Mouse (Mus musculus) CH12.LX (cell line): ENCODE measurements around the gene Gm45753. TPM values are rescaled to one million over a fixed set of nuclear protein-coding genes. Genes with fewer than 3 reads are reported as not detected.

ENCODE experiments used
- DNase-seq: peaks from one replicate; pipeline ENCODE4 v3.0.0-alpha.2; 2013; ENCODE audit errors: extremely low read depth
- H3K27ac ChIP-seq: 2 replicates; pipeline ENCODE4 v1.5.1; 2012; ENCODE audit warnings: low read depth, mild to moderate bottlenecking, control low read depth, moderate library complexity; ENCODE audit not compliant: insufficient read depth
- H3K27me3 ChIP-seq: replicated peaks from 2 replicates; pipeline ENCODE3; 2012; ENCODE audit warnings: inconsistent platforms
- H3K36me3 ChIP-seq, 2 experiments: replicated peaks in 1 of 2; 2 replicates each; pipeline versions ENCODE3 to v1.6.1; 2012; ENCODE audit warnings: inconsistent platforms in 1 of 2, low read length in 1 of 2, mild to moderate bottlenecking in 1 of 2, mixed read lengths in 1 of 2, moderate library complexity in 1 of 2; ENCODE audit not compliant: control insufficient read depth in 1 of 2, insufficient read depth in 1 of 2
- H3K4me1 ChIP-seq, 2 experiments: 2 replicates each; pipeline ENCODE4 v1.6.1; 2012; ENCODE audit warnings: inconsistent platforms in 1 of 2, moderate library complexity in 1 of 2; ENCODE audit not compliant: insufficient read depth in 2 of 2, control insufficient read depth in 1 of 2
- H3K4me2 ChIP-seq: 2 replicates; pipeline ENCODE4 v1.6.1; 2012; ENCODE audit warnings: low read depth, mild to moderate bottlenecking, control low read depth; ENCODE audit not compliant: poor library complexity, insufficient read depth, severe bottlenecking
- H3K4me3 ChIP-seq, 3 experiments: fragments of 150-350 bp in 1 of 3; sonication (generic) in 1 of 3; replicated peaks in 1 of 3; 2 replicates each; pipeline versions ENCODE3 to v1.5.1; 2011 to 2012; ENCODE audit warnings: low read depth in 2 of 3, low read length in 2 of 3, mild to moderate bottlenecking in 2 of 3, moderate library complexity in 2 of 3, control low read depth in 1 of 3, improper control_type of control experiment in 1 of 3, inconsistent platforms in 1 of 3, mixed read lengths in 1 of 3; ENCODE audit not compliant: poor library complexity in 1 of 3
- H3K79me2 ChIP-seq: replicated peaks from 2 replicates; pipeline ENCODE4 v1.6.1; 2012; ENCODE audit warnings: mild to moderate bottlenecking, moderate library complexity; ENCODE audit not compliant: control insufficient read depth, poor library complexity, insufficient read depth, severe bottlenecking; ENCODE audit errors: extremely low read depth
- H3K9ac ChIP-seq: 2 replicates; pipeline ENCODE4 v1.6.1; 2012; ENCODE audit warnings: low read depth, mild to moderate bottlenecking, control low read depth, moderate library complexity; ENCODE audit not compliant: insufficient read depth
- H3K9me3 ChIP-seq: replicated peaks from 2 replicates; pipeline ENCODE3; 2012; ENCODE audit warnings: low read length, inconsistent platforms, mixed read lengths
- BHLHE40 ChIP-seq: IDR thresholded peaks from 2 replicates; pipeline ENCODE4 v1.6.1; 2011; ENCODE audit warnings: mild to moderate bottlenecking, low read depth, low read length, improper control_type of control experiment
- CHD2 ChIP-seq: IDR thresholded peaks from 2 replicates; pipeline ENCODE4 v1.6.1; 2011; ENCODE audit warnings: low read length, improper control_type of control experiment
- CTCF ChIP-seq, 2 experiments: IDR thresholded peaks in 1 of 2; conservative IDR thresholded peaks in 1 of 2; 2 replicates each; pipeline ENCODE4 v1.5.1; 2011 to 2012; ENCODE audit warnings: low read depth in 2 of 2, low read length in 2 of 2, improper control_type of control experiment in 1 of 2, inconsistent platforms in 1 of 2, mild to moderate bottlenecking in 1 of 2, moderate library complexity in 1 of 2
- E2F4 ChIP-seq: IDR thresholded peaks from 2 replicates; pipeline ENCODE4 v1.6.1; 2011; ENCODE audit warnings: low read depth, low read length, improper control_type of control experiment; ENCODE audit not compliant: insufficient replicate concordance
- ELF1 ChIP-seq: IDR thresholded peaks from 2 replicates; pipeline ENCODE4 v1.6.1; 2014; ENCODE audit warnings: low read depth, mild to moderate bottlenecking, inconsistent platforms, low read length, improper control_type of control experiment
- GABPA ChIP-seq: IDR thresholded peaks from 2 replicates; pipeline ENCODE4 v1.6.1; 2012; ENCODE audit warnings: low read depth, low read length, improper control_type of control experiment, inconsistent platforms; ENCODE audit not compliant: insufficient replicate concordance
- JUND ChIP-seq: conservative IDR thresholded peaks from 2 replicates; pipeline ENCODE4 v1.6.1; 2011; ENCODE audit warnings: low read depth, low read length, improper control_type of control experiment
- MAFK ChIP-seq: IDR thresholded peaks from 2 replicates; pipeline ENCODE4 v1.6.1; 2011; ENCODE audit warnings: low read length, improper control_type of control experiment; ENCODE audit not compliant: insufficient replicate concordance
- MAX ChIP-seq: IDR thresholded peaks from 2 replicates; pipeline ENCODE4 v1.6.1; 2011; ENCODE audit warnings: low read length, improper control_type of control experiment
- MAZ ChIP-seq: IDR thresholded peaks from 2 replicates; pipeline ENCODE4 v1.6.1; 2012; ENCODE audit warnings: low read depth, mild to moderate bottlenecking, inconsistent platforms, low read length, improper control_type of control experiment, moderate library complexity
- MEF2A ChIP-seq: IDR thresholded peaks from 2 replicates; pipeline ENCODE4 v1.6.1; 2014; ENCODE audit warnings: low read depth, mild to moderate bottlenecking, inconsistent platforms, low read length, improper control_type of control experiment, borderline replicate concordance
- NRF1 ChIP-seq: IDR thresholded peaks from 2 replicates; pipeline ENCODE4 v1.6.1; 2014; ENCODE audit warnings: low read depth, mild to moderate bottlenecking, inconsistent platforms, low read length, improper control_type of control experiment, moderate library complexity
- POLR2A ChIP-seq: IDR thresholded peaks from 2 replicates; pipeline ENCODE4 v1.6.1; 2011; ENCODE audit warnings: low read depth, mild to moderate bottlenecking, improper control_type of control experiment, low read length
- SIN3A ChIP-seq: IDR thresholded peaks from 2 replicates; pipeline ENCODE4 v1.6.1; 2012; ENCODE audit warnings: low read length, improper control_type of control experiment, inconsistent platforms
- SMC3 ChIP-seq: IDR thresholded peaks from 2 replicates; pipeline ENCODE4 v1.6.1; 2011; ENCODE audit warnings: low read depth, low read length, improper control_type of control experiment
- TBP ChIP-seq: conservative IDR thresholded peaks from 2 replicates; pipeline ENCODE4 v1.6.1; 2011; ENCODE audit warnings: low read depth, low read length, improper control_type of control experiment
- TCF12 ChIP-seq: IDR thresholded peaks from 2 replicates; pipeline ENCODE4 v1.6.1; 2014; ENCODE audit warnings: low read depth, mild to moderate bottlenecking, inconsistent platforms, low read length, improper control_type of control experiment
- UBTF ChIP-seq: IDR thresholded peaks from 2 replicates; pipeline ENCODE4 v1.6.1; 2012; ENCODE audit warnings: low read depth, mild to moderate bottlenecking, inconsistent platforms, low read length, improper control_type of control experiment, moderate library complexity
- USF1 ChIP-seq: IDR thresholded peaks from 2 replicates; pipeline ENCODE4 v1.6.1; 2014; ENCODE audit warnings: low read depth, mild to moderate bottlenecking, inconsistent platforms, low read length, improper control_type of control experiment
- ZC3H11A ChIP-seq: IDR thresholded peaks from 2 replicates; pipeline ENCODE4 v1.6.1; 2012; ENCODE audit warnings: low read depth, mild to moderate bottlenecking, inconsistent platforms, low read length, improper control_type of control experiment
- ZMIZ1 ChIP-seq: IDR thresholded peaks from 2 replicates; pipeline ENCODE4 v1.6.1; 2012; ENCODE audit warnings: low read depth, mild to moderate bottlenecking, inconsistent platforms, low read length, improper control_type of control experiment
- dilution Hi-C: fragments of 300-500 bp; cut with MboI; formaldehyde crosslinking; loops from 2 replicates; pipeline ENCODE4 v1.14.3; 2020; ENCODE audit warnings: low sequenced_read_pairs; ENCODE audit not compliant: extremely low pct_unique_long_range_greater_than_20kb, extremely low pct_ligation_motif_present
- in situ Hi-C: fragments of 300-500 bp; cut with MboI; formaldehyde crosslinking; loops from 3 replicates; pipeline ENCODE4 v1.14.3; 2019; ENCODE audit warnings: low sequenced_read_pairs, low pct_ligation_motif_present, low pct_unique_long_range_greater_than_20kb, mixed read lengths
- polyA plus RNA-seq: library from polyadenylated mRNA; unstranded; fragments of >175 nt; gene quantifications from 2 replicates; pipeline ENCODE4 v1.2.1, GENCODE M21; 2012; ENCODE audit warnings: low read depth; ENCODE audit not compliant: insufficient read length
- total RNA-seq, 2 experiments: library from RNA; depleted of rRNA; stranded (reverse); fragments of 300-350 nt in 1 of 2; fragments of >200 nt in 1 of 2; gene quantifications; 2 replicates each; pipeline ENCODE4 v1.2.3; 2012 to 2014

Gm45753 gene
- total and polyA plus RNA-seq, 3 experiments = not detected

GRCm38 (mm10) chr8:45255040-45255439, 53.2 kb downstream of the Gm45753 start:
- in situ Hi-C loops = no loop called here
- no peaks in the 10 kb centered on the region for H3K36me3 ChIP-seq
- dilution Hi-C loops = no loop called here
- no peaks in the 10 kb centered on the region for H3K27me3 ChIP-seq
- peaks cover 14% of the 10 kb centered on the region for H3K9me3 ChIP-seq
- TF ChIP-seq BHLHE40 = no peak
- TF ChIP-seq TBP = no peak
- TF ChIP-seq JUND = no peak
- no peak for TF ChIP-seq CHD2
- TF ChIP-seq UBTF = no peak
- no peak for TF ChIP-seq POLR2A
- no peak for TF ChIP-seq SMC3
- no peak for TF ChIP-seq MAFK
- TF ChIP-seq CTCF (conservative IDR thresholded peaks at IDR 0.05 in 1 of 2, IDR thresholded peaks at IDR 0.05 in 1 of 2; ENCODE audit: low read depth in 2 of 2, low read length in 2 of 2) = no peak
- TF ChIP-seq MEF2A = no peak
- TF ChIP-seq ZC3H11A = no peak
- no peak for TF ChIP-seq ELF1
- no peak for TF ChIP-seq MAZ
- TF ChIP-seq SIN3A = no peak
- TF ChIP-seq MAX = no peak
- TF ChIP-seq USF1 = no peak
- TF ChIP-seq NRF1 = no peak
- no peak for TF ChIP-seq TCF12
- TF ChIP-seq ZMIZ1 = no peak
- no peaks in the 10 kb centered on the region for H3K79me2 ChIP-seq
- no peak overlapping the region for H3K4me2 ChIP-seq
- H3K9ac ChIP-seq = no peak overlapping the region
- no peak for DNase-seq
- H3K27ac ChIP-seq = no peak overlapping the region
- no peak overlapping the region for H3K4me3 ChIP-seq
- H3K4me1 ChIP-seq = no peaks in the 10 kb centered on the region

GRCm38 (mm10) chr8:45254194-45254842, 53.9 kb downstream of the Gm45753 start:
- no peaks in the 10 kb centered on the region for H3K36me3 ChIP-seq
- in situ Hi-C loops (no loop called here), dilution Hi-C loops (no loop called here)
- H3K9ac ChIP-seq = no peak overlapping the region
- no peak for DNase-seq
- no peaks in the 10 kb centered on the region for H3K4me1 ChIP-seq
- H3K9me3 ChIP-seq = peaks cover 15% of the 10 kb centered on the region
- no peak overlapping the region for H3K4me2 ChIP-seq
- no peak overlapping the region for H3K27ac ChIP-seq
- no peak overlapping the region for H3K4me3 ChIP-seq
- no peaks in the 10 kb centered on the region for H3K27me3 ChIP-seq
- no peaks in the 10 kb centered on the region for H3K79me2 ChIP-seq
- TF ChIP-seq BHLHE40 (no peak), GABPA (no peak), E2F4 (no peak), CTCF (conservative IDR thresholded peaks at IDR 0.05 in 1 of 2, IDR thresholded peaks at IDR 0.05 in 1 of 2; ENCODE audit: low read depth in 2 of 2, low read length in 2 of 2) (no peak), USF1 (no peak), MEF2A (no peak), TBP (no peak)
